Mouse (Mus musculus) lung, embryonic 15.5 days (tissue): ENCODE data around the gene Inafm2. TPM values are rescaled to one million over a fixed set of nuclear protein-coding genes. Genes with fewer than 3 reads are reported as not detected.

Source experiments
- ATAC-seq: fragments of 200-750 bp; cut with Nextera tagmentation; 2 replicates; pipeline ENCODE4 v1.8.0; 2017; ENCODE audit warnings: moderate number of reproducible peaks, borderline replicate concordance; ENCODE audit not compliant: low FRiP score, low TSS enrichment; ENCODE audit errors: extremely low read depth
- H3K27ac ChIP-seq: fragments of 300-500 bp; sonication (generic); 2 replicates; pipeline ENCODE4 v1.5.1; 2015; ENCODE audit warnings: moderate library complexity, mild to moderate bottlenecking, inconsistent platforms
- H3K27me3 ChIP-seq: fragments of 300-500 bp; sonication (generic); 2 replicates; pipeline ENCODE4 v1.6.1; 2015; ENCODE audit warnings: inconsistent platforms
- H3K36me3 ChIP-seq: fragments of 300-500 bp; sonication (generic); 2 replicates; pipeline ENCODE4 v1.6.1; 2015; ENCODE audit warnings: inconsistent platforms
- H3K4me1 ChIP-seq: fragments of 300-500 bp; sonication (generic); 2 replicates; pipeline ENCODE4 v1.6.1; 2015; ENCODE audit warnings: inconsistent platforms
- H3K4me2 ChIP-seq: fragments of 300-500 bp; sonication (generic); 2 replicates; pipeline ENCODE4 v1.6.1; 2015; ENCODE audit warnings: inconsistent platforms, mild to moderate bottlenecking, moderate library complexity
- H3K4me3 ChIP-seq: fragments of 300-500 bp; sonication (generic); 2 replicates; pipeline ENCODE4 v1.5.1; 2015; ENCODE audit warnings: mild to moderate bottlenecking, inconsistent platforms
- H3K9ac ChIP-seq: fragments of 300-500 bp; sonication (generic); 2 replicates; pipeline ENCODE4 v1.6.1; 2015; ENCODE audit warnings: inconsistent platforms
- H3K9me3 ChIP-seq: fragments of 300-500 bp; sonication (generic); 2 replicates; pipeline ENCODE4 v1.6.1; 2016; ENCODE audit warnings: inconsistent platforms
- WGBS: fragments of 180-500 bp; shearing (Covaris S2); methylation state at CpG from one replicate; pipeline ENCODE4 v1.1.7; 2015; 5-methylcytosine and 5-hydroxymethylcytosine counted together
- polyA plus RNA-seq: library from polyadenylated mRNA; unstranded; fragments of >200 nt; fragmentation: Nextera tagmentation; extraction: Ambion mirVana; gene quantifications from 2 replicates; pipeline ENCODE4 v1.2.1, GENCODE M21; 2015

Gene Inafm2
- 18.3 and 18.4 TPM in 2 replicates for polyA plus RNA-seq

DNA sequence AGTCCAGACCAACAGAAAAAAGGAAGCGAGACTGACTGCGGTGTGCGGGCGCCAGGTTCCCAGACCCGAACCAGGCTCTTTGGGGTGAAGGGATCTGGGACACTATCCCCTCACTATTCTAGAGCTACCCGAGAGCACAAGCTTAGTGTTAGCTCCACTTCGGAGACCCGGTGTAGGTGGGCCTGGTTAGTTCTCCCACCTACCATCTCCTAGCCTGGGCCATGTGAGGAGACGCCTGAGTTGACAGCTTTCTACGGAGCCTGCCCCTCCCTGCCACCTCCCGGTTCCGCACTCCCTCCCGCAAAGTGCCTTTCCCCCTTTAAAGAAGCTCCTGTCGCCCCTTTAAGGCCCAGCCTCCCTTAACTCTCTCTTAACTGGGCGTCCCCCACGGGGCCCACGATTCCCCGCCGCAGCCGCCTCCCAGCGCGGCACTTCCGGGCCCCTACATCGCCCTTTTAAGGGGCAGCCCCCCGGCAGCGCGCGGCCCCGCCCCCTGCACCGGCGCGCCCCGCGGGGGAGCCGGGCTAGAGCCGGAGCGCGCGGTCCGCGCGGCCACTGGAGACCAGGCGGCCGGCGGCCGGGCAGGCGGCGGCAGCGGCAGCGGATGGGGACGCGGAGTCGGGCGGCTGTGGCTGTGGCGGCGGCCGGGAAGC lies at the start of gene Inafm2:
Inafm2 (plus strand) TSS at position 527 of the 653 bp plus-strand sequence.
- Histone ChIP-seq H3K4me3 (peak within 1 kb of the TSS; percentile 82), H3K4me1 (peaks cover 46% of the 10 kb centered on the region), H3K36me3 (no peaks in the 10 kb centered on the region), H3K27me3 (peaks cover 17% of the 10 kb centered on the region), H3K27ac (0 out of 2 replicates have a peak within 1 kb of the TSS, but pooled peaks have one; percentile 46), H3K9ac (peak within 1 kb of the TSS; percentile 84), H3K9me3 (no peaks in the 10 kb centered on the region), H3K4me2 (peak within 1 kb of the TSS; percentile 97)
- ATAC-seq, result peak; percentile 92
- WGBS, result 1% methylated on average over 56 of the region's 57 CpGs

DNA sequence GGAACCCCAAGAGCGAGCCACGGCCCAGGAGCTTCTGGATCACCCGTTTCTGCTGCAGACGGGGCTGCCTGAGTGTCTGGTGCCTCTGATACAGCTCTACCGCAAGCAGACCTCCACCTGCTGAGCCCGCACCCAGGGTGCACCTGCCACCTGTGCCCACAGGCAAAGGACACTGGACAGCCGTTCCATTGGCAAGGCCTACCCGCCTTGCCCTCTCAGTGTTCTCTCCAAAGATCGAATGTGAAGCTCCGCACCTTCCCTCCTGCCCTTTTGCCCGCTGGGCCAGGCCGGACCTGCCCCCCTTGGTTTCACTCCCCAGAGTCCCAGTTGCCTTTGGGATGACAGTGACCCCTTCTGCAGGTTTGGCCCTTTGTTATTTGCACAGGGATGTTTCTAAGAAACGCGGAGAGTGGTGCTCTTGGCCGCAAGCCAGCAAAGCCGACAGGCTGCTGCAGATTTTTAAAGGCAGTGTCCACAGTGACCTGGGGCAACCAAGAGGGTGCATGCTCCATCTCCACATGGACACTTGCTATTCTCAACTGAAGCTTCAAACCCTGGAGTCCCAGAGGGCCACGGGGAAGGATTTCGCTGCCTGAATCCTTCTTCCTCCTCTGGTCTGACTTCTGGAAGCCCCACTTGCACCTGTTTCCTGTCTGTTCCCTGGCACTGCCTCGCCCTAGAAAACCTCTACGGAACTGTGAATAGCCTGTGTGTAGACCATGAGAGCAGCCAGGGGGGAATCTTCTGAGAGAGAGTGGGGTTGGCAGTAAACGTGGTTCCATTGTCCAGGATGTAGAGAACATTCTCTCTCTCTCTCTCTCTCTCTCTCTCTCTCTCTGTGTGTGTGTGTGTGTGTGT lies 48.9 kb upstream of the Inafm2 start:
- Histone ChIP-seq H3K27ac (no peak overlapping the region), H3K4me2 (peak overlapping the region; percentile 21), H3K36me3 (no peaks in the 10 kb centered on the region), H3K9ac (no peak overlapping the region), H3K27me3 (peaks cover 45% of the 10 kb centered on the region), H3K9me3 (no peaks in the 10 kb centered on the region), H3K4me1 (peaks cover 38% of the 10 kb centered on the region), H3K4me3 (no peak overlapping the region)
- WGBS, result 33% methylated on average over 21 of the region's 21 CpGs
- no peak for ATAC-seq

DNA sequence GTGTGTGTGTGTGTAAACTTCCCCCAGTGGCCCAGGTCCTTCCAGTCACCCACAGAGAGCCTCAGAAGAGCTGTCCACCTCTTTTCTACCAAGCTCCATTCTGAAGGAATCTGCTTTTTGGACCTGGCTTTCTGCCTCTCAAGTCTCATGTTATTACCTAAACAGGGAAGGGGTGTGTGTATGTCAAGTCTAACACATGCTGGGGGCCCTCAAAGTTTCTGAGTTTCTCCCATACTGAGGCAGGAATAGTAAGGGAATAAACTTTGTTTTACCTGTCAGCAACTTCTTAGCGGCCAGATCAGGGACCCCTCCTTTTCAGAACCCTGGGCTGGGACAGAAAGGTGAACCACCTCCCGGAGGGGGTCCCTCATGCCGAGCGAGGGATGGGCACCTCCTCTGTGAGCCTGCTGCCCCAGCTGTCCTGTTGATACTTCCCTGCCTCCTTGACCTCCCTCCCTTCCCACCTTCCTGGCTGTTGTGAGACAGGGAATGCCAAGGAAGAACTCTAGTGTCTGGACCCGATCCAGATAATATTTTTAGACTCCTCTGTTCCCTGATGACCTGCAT lies 48.2 kb upstream of the Inafm2 start:
- no peak overlapping the region for H3K27ac ChIP-seq
- peaks cover 52% of the 10 kb centered on the region for H3K27me3 ChIP-seq
- ATAC-seq, result no peak
- 29% methylated on average over 5 of the region's 5 CpGs for WGBS
- peaks cover 42% of the 10 kb centered on the region for H3K4me1 ChIP-seq
- no peak overlapping the region for H3K9ac ChIP-seq
- H3K4me3 ChIP-seq, result no peak overlapping the region
- no peaks in the 10 kb centered on the region for H3K9me3 ChIP-seq
- H3K36me3 ChIP-seq, result no peaks in the 10 kb centered on the region
- no peak overlapping the region for H3K4me2 ChIP-seq

DNA sequence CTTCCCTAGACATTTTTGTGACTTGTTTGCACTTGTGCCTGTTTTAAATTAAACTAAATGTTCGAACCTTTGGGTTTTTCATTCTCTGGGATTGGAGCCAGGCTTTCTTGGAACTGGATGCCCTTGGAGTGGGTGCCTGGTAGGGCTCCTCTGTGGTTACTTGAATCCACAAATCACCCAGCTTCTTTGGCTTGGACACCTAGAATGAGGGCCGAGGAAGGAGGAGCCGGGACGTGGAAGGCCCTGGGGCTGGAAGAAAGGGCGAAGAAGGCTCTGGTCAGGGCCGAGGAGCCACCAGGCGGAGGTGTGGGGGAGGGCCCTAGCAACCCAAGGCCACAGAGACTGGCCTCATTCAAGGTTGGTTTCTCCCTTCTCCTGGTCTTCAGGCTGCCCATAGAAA lies 47.6 kb upstream of the Inafm2 start:
- Histone ChIP-seq H3K4me3 (no peak overlapping the region), H3K36me3 (no peaks in the 10 kb centered on the region), H3K27ac (no peak overlapping the region), H3K4me1 (peaks cover 47% of the 10 kb centered on the region), H3K9ac (no peak overlapping the region), H3K9me3 (no peaks in the 10 kb centered on the region), H3K4me2 (no peak overlapping the region), H3K27me3 (peaks cover 58% of the 10 kb centered on the region)
- no peak for ATAC-seq
- 37% methylated on average over 7 of the region's 7 CpGs for WGBS

DNA sequence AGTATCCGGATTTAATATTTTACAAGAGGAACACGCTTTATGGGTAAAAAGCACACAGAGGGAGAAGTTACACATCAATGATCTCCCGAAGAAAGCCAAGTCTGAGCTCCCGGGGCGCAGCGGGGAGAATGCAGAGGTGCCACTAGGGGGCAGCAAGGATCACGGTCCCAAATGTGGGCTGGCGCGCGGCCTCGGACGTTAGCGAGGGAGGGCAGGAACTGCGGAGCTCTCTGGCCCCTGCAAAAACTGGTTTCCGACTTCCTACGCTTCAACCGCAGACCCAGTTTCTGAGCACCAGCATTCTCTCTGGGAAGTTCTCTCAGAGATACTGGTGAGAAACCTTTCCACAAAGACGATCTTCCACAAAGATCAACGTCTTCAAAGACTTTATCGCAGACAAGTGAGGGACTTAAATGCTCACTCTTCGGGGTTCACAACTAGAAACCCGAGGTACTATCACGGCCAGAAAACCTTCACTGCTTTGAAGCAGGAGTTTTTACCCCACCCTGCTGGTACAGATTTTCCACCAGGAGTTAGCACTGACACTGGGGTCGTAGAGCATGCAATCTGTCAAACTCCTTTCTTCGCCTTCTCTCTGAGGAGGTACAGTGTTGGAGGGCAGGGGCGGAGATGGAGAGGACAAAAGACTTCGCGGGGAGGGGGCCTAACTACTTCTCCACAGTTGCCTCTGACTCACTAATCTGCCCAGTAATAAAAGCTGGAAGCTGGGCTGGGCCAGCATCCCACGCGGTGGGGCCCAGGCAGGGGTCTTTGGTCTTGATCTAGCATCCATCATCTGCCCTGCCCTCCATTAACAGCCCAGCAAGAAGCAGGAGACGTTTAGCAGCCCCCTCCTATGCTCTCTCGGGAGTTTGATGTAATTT lies 45.1 kb upstream of the Inafm2 start:
- Histone ChIP-seq H3K36me3 (no peaks in the 10 kb centered on the region), H3K27me3 (peaks cover 83% of the 10 kb centered on the region), H3K27ac (no peak overlapping the region), H3K4me2 (peak overlapping the region; percentile 50), H3K9me3 (no peaks in the 10 kb centered on the region), H3K9ac (peak overlapping the region; percentile 20; the same call in 1 of the 2 replicates), H3K4me3 (peak overlapping the region; percentile 19), H3K4me1 (peaks cover 65% of the 10 kb centered on the region)
- 3% methylated on average over 32 of the region's 32 CpGs for WGBS
- ATAC-seq, result no peak

DNA sequence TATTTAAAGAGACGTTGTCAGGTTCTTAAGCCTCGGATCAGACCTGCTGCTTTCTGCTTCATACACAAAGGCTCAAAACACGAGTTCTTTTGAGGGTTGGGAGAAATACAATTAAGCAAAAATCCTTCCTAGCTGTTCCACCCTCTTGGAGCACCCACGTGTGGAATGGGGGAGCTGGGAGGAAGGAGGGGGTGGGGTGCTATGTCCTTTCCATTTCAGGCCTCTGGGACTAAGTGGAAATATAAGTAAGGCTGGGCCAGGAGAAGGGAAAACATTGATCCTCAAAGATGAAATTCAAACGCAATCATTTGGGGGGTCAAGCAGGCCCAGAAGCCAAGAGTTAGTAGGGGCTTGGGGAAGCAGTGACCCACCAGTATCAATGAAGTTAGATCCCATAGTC lies 44.4 kb upstream of the Inafm2 start:
- H3K9ac ChIP-seq, result no peak overlapping the region
- H3K4me2 ChIP-seq, result no peak overlapping the region
- no peaks in the 10 kb centered on the region for H3K9me3 ChIP-seq
- WGBS, result 16% methylated on average over 5 of the region's 5 CpGs
- no peak overlapping the region for H3K27ac ChIP-seq
- ATAC-seq, result no peak
- peaks cover 86% of the 10 kb centered on the region for H3K27me3 ChIP-seq
- no peaks in the 10 kb centered on the region for H3K36me3 ChIP-seq
- peaks cover 60% of the 10 kb centered on the region for H3K4me1 ChIP-seq
- H3K4me3 ChIP-seq, result no peak overlapping the region

DNA sequence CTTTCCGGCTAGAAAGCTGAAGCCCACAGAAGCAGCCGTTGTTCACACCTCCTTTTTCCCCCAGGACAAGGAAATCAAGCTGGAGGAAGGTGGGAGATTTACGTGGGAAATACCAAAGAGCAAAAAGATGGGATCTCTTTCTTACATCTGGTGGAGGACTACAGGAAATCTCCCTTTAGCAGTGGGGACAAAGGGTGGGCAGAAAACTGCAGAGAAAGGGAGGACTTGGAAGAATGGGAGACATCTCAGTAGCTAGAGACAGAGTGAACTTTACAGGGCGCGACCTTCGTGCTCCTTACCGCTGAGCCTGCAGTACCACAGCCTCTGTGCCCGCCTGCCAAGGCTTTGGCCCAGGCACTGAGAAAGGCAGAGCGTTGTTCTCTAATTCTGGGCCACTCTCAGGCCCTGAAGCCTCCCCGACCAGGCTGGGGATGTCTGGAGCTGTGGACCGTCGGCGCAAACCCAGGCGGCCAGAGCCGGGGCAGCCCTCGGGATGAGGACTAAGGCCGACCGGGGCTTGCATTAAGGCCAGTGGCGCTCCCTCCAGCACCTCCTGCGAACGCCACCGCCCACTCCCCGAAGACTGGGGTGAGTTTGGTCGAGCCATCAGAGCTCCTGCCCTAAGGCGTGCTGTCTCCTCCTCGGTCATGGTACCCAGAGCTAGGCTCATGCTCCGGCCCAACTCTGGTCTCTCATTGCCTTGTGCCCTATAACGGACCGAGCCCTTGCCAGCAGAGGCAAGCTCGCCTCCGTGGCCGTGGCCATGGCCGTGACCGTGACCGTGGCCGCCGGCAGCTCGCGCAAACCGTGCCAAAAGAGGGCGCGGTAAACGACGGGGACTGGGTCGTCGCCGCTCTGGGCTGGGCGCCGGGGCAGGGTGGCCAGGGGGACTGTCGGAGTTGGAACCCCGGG lies 43.3 kb upstream of the Inafm2 start:
- H3K4me2 ChIP-seq, result peak overlapping the region; percentile 79
- no peak overlapping the region for H3K9ac ChIP-seq
- peaks cover 53% of the 10 kb centered on the region for H3K4me1 ChIP-seq
- H3K27me3 ChIP-seq, result peaks cover 88% of the 10 kb centered on the region
- ATAC-seq, result no peak; the same call in 1 of the 2 replicates
- 4% methylated on average over 51 of the region's 51 CpGs for WGBS
- no peak overlapping the region for H3K27ac ChIP-seq
- H3K9me3 ChIP-seq, result no peaks in the 10 kb centered on the region
- peak overlapping the region; percentile 41 for H3K4me3 ChIP-seq
- H3K36me3 ChIP-seq, result no peaks in the 10 kb centered on the region

DNA sequence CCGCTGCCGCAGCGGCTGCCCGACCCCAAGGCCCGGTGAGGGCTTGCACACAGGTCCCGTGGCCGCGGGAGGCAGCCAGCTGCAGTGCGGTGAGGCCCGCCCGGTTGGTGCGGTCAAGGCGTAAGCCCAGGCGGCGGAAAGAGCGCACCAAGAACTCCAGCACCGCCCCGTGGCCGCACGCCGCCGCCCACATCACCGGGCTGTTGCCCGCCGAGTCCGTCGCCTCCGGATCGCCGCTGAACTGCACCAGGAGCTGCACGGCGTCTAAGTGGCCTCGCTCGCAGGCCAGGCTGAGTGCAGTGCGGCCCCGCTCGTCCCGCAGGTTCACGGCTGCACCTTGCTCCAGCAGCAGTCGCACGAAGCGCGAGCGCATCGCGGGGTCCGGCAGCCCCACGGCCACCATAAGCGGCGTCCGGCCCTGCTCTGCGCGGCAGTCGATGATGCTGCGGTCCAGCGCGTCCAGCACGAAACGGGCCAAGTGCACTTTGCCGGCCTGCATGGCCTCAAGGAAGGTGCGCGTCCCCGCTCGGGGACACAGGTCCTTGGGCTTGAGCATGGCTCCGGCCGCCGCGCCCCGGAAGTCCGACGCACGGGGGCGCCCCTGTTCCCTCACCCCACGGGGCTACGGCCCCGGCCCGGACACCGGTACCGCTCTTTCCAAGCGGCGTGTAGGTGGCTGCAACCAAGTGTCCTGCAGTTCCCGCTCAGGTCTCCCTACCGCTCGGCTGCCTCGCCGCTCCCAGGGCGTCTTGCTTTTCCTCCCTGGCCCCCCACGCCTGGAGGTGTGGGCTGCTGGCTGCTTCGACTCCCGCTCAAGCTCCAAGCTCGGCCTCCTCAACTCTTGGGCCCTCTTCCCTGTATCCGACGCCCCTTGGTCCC lies 42.4 kb upstream of the Inafm2 start:
- Histone ChIP-seq H3K4me1 (peaks cover 46% of the 10 kb centered on the region), H3K27ac (no peak overlapping the region), H3K9me3 (no peaks in the 10 kb centered on the region), H3K4me2 (peak overlapping the region; percentile 79), H3K27me3 (peaks cover 90% of the 10 kb centered on the region), H3K36me3 (no peaks in the 10 kb centered on the region), H3K9ac (0 out of 2 replicates have a peak overlapping the region, but pooled peaks have one; percentile 16), H3K4me3 (peak overlapping the region; percentile 41)
- ATAC-seq, result no peak
- WGBS, result under 1% methylated on average over 93 of the region's 93 CpGs

DNA sequence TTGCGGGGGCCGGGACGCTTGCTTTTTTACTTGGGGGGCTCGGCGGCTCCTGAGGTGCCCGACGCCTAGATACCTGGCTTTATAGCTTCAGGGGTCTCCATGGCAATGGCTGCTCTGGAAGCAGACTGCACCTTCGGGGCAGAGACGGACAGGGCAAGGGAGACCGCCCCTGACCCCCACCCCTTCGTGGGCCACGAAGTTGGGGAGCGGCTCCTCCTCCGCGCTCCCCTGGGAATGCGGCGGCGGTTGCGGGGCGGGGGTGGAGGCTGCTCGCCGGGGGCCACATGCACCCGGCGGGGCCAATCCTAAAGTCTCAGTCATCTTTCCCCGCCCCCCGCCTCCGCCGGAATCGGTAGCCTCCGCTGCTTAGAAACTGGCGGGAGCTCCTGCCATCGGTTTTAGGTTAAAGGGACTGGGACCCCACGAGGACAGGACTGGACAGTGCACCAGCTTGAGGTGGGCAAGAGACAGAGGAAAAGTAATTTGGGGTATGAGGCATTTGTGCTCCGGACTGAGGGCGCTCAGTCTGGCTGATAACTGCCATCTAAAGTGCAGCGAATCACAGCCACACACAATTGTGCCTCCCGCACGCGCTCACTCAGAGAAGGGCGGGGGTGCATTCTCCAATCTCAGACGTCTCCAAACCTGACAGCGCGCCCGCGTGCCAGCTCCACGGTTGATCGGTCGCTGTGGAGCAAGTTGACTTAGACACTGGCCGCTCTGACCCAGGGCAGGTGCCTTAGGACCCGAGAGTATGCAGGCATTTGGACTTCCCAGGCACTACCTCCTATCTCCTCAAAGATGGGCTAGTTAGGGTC lies 41.4 kb upstream of the Inafm2 start, which contains the start of gene Ankrd63:
Ankrd63 (minus strand) TSS at position 51 of the 818 bp plus-strand sequence.
- peaks cover 98% of the 10 kb centered on the region for H3K27me3 ChIP-seq
- 3% methylated on average over 50 of the region's 50 CpGs for WGBS
- peaks cover 45% of the 10 kb centered on the region for H3K4me1 ChIP-seq

More for the DNA sequence above, 41.4 kb upstream of the Inafm2 start, which contains the start of gene Ankrd63:
- Histone ChIP-seq H3K27ac (no peak within 1 kb of the TSS), H3K9me3 (no peaks in the 10 kb centered on the region), H3K36me3 (no peaks in the 10 kb centered on the region), H3K4me3 (peak within 1 kb of the TSS; percentile 41), H3K9ac (0 out of 2 replicates have a peak within 1 kb of the TSS, but pooled peaks have one; percentile 16), H3K4me2 (peak within 1 kb of the TSS; percentile 79)
- no peak for ATAC-seq
